Mouse (Mus musculus): ENCODE results near the gene Sept8.

Gene Sept8

GRCm38 (mm10) chr11:53496946-53497345 lies 22.1 kb upstream of the Sept8 start:
- DNase-seq: no peak

DNA sequence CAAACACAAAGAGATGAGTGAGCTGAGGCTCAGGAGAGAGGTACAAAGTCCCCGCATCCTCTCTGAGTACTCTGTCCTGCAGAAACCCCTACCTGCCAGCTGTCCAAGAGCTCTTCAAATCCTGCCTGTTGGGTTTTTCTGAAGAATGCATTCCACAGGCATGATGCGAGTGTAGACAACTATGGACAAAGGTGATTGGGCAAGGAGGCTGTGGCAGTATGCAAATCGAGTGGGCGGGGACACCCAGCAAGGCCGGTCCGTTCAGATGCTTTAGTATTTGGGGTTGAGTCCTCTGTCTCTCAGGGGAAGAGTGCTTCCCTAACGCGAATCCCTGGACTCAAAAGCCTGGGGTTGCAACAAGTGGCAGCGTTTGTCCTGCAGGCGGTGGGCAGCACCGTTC lies 18.5 kb upstream of the Sept8 start:
- no peak for DNase-seq

GRCm38 (mm10) chr11:53502039-53502765 lies 16.9 kb upstream of the Sept8 start:
- DNase-seq: no peak

GRCm38 (mm10) chr11:53503738-53504137 lies 15.3 kb upstream of the Sept8 start:
- no peak for DNase-seq

- DNase-seq: no peak
These were observed 14.7 kb upstream of the Sept8 start for GRCm38 (mm10) chr11:53504376-53504775.

GRCm38 (mm10) chr11:53505026-53505663 lies 13.9 kb upstream of the Sept8 start:
- DNase-seq: peak; percentile 99

GRCm38 (mm10) chr11:53507098-53507805 lies 11.8 kb upstream of the Sept8 start:
- DNase-seq: no peak

DNA sequence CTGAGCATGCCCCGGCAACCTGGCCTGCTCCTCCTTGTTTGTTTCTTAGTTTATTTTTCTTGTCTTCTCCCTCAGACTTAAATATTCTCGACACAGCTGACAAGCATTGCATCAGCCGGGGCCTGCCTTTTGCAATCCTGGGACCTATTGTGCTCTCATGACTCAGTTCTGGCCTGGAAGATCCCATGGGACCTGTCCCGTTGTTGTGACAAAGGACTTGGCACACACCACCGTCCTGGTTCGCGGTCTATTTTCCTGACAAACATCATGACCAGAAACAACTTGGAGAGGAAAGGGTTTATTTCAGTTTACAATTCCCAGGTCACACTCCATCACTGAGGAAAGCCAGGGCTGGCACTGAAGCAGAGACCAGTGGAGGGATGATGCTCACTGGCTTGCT lies 10.9 kb upstream of the Sept8 start:
- no peak for DNase-seq

- no peak for DNase-seq
These were observed 10.5 kb upstream of the Sept8 start for GRCm38 (mm10) chr11:53508591-53508990.

- DNase-seq: no peak
These were observed 8.7 kb upstream of the Sept8 start for GRCm38 (mm10) chr11:53510351-53510750.

DNA sequence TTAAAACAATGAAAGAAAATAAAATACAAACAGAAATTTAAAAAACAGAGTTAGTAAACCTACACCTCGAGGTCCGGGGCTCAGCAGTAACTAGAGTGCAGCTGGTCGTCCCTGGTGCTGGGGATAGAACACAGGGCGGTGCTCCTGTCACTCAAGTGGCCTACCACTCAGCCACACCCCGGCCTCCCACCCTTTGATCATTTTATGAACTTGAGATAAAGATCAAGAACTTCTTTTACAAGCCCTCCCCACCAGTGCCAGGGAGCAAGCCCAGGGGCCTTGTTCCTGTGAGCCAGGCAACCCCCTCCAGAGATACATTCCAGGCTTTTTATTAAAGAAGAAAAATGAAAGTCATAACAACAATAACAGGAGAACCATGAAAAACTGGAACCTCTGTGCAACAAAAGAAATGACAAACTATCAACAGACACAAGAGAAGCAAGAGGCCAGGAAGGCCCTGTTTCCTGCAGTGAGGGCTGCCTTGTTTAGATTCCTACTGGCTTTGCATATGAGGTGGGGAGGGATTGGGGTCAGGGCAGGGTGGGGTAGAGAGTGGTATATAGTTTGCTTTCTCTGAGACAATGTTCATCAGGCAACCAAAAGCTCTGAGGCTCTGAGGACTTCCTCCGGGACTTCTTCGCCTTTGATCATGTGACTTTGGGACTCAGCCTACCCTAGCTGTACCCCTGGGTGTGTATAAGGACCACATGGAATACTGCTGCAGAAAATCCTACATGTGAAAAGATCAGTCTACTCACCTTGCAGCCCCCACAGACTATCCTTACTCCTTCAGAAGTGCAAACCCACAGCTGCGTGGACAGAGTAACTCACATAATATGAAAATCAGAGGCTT lies 2.1 kb upstream of the Sept8 start:
- DNase-seq: no peak

DNA sequence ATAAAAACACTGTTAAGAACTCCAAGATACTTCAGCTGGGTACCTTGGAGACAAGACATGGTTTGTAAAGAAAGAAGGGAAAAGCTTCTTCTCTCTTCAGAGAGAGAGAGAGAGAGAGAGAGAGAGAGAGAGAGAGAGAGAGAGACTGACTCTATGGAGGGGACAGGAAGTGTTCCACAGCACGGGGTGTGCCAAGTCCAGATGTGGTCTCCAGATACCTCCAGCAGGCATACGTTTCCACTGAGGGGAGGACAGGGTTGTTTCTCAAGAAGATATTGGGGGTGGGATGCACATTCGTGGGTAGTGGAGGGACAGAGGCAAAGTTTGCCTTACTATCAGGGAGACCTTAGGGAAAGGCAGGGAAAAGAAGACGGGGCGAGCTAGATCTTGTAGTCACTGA lies 298 bp upstream of the Sept8 start:
- DNase-seq: no peak

DNA sequence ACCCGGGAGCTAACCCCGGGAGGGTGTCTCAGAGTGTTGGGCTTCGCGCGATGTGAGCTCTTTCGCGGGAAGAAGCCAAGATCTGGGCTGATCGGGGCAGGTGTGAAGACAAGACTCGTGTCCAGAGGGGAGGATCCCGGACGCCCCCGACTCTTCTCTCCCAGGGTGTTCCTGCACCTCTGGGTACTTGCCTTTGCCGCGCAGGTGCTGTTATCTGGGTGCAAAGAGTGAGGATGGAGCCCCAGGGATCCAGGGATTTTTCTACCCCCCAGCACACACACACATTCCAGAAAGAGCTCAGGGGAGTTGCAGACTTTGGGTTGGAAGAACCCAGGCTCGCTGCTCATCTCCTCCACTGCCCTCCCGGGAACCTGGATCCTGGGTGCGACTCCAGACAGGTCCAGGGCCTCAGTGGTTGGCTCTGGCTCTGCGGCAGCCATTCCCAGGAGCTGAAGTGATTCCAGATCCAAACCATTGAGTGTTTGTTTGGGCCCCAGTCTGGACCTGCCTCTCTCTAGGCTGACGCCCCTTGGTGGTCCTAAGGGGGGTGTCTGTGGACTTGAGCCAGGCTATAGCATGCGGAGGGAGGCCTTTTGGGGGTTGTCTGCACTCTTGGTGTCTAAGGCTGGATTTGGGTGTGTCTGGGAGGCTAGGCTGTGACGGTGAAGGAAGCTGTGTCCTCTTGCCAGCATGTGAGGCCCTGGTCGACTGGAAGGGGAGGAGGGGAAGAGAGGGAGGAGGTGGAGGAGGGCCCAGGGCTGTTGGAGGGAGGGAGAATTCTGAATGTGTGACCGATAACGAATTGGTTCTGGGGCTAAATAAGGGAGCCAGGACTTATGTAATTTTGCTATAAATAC lies 1.3 kb downstream of the Sept8 start:
- DNase-seq: peak; percentile 89

- DNase-seq: peak; percentile 74
These were observed 2.2 kb downstream of the Sept8 start for GRCm38 (mm10) chr11:53521120-53521820.

DNA sequence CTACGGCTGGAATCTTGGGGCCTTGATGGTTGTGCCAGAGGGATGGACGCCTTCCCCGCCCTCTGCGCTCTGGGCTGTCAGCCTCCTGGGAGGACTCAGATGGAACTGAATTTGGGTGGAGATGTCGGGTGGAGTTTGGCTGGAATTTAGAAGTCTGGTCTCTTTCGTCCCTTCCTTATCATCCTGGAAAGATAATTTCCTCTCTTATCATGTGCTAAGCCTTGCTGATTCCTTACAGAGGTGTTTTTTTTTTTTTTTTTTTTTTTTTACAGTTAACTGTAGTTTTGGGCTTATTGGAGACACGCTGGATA lies 2.7 kb downstream of the Sept8 start:
- no peak for DNase-seq

- DNase-seq: peak; percentile 70
These were observed 3.3 kb downstream of the Sept8 start for GRCm38 (mm10) chr11:53522362-53522761.

DNA sequence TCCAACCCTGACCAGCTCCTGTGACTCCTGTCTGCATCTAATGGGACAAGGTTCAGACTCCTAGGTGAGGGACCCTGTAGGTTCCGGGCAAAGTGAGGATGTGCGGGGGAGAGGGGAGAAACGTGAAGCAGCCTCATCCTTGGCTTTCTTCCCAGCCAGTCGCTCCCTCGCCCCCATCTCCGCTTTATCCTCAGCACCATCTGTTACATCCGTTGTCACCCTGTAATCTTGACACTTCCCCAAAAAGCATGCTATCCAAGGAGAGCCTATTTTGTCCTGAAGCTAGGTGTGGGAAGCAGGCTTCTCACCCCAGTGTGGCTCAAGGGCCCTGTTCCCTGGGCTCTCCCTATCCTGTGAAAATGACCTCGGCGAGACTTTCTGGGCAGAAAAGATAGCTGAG lies 3.9 kb downstream of the Sept8 start:
- peak; percentile 95 for DNase-seq

- peak; percentile 75 for DNase-seq
These were observed 4.7 kb downstream of the Sept8 start for GRCm38 (mm10) chr11:53523545-53524405.

DNA sequence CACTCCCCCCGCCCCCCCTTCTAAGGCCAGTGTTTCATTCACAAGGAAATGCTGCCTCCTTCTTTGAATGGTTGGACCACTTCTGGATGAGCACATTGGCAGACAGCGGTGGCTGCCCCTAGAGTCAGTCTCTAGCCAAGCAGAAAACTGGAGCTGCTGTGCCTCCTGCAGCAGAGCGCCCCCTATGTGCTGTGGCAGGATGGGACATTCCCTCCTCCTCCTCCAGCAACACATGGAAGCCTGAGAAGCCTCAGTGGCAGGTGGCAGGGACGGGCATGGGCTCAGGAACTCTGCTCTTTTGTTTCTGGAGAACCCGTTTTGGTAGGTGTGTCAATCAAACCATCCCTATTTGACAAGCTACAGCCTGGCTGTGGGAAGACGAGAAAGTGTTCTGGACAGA lies 5.8 kb downstream of the Sept8 start:
- no peak for DNase-seq

GRCm38 (mm10) chr11:53525461-53525860 lies 6.4 kb downstream of the Sept8 start:
- no peak for DNase-seq
